Mouse (Mus musculus) E14TG2a.4 (cell line): ENCODE measurements around the gene Ccdc137.

Source experiments
- CTCF ChIP-seq: conservative IDR thresholded peaks from 2 replicates; pipeline ENCODE4 v1.5.1; 2014; ENCODE audit warnings: low read length
- POU5F1 ChIP-seq: IDR thresholded peaks from 2 replicates; pipeline ENCODE4 v1.6.1; 2014; ENCODE audit warnings: low read length, borderline replicate concordance

DNA sequence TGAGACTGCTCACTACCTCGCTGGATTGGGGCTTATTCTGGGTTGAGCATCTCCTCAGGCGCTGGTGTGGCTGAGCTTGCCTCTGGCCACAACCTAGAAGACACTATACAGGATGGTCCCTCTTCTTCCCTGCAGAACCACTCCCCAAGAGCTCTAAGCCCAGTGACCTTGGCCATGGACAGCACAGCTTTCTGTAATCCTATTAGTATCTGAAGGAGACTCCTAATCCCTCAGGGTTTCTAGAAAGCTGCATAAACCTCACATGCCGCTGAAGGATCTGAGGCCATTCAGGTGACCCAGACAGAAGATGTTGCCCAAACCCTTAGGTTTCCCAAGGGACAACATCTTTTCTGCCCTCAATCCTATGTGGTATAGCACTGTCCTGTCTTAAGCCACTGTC, 5.7 kb upstream of the Ccdc137 start:
- no peak for TF ChIP-seq CTCF
- no peak for TF ChIP-seq POU5F1
